Comparison of ENCODE assay signal across 23 mouse cellular contexts in the genomic region with DNA sequence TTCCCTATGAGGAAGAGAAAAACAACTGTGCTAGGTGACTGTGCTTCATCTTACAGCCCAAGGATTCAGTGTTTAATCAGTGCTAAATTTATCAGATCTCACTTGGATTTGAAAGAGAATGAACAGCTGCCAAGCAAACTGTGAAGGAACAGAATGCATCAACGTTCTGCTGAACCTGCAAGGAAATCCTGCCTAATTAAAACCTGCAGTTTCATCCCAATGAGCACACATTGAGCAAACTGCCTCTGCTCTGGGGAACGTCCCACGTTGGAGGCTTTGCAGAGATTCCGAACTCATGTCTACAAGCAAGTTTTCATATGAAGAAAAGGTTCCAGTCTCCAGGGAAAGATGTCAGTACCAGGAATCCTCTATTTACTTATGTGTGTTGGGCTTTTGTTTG.
DNase-seq lines count a peak whose midpoint lies in the region; ATAC-seq lines count a peak whose summit lies in the region.
"Had no signal": no experiment of that assay in that cellular context is flagged by ENCODE, and none has a peak within 500 bp of the region (broad histone marks: within the 10 kb centered on the region; RNA-seq: fewer than 3 reads in every experiment).

No protein-coding gene starts in this region.

- no peak overlapping the region for H3K9ac ChIP-seq in forebrain, embryonic 14.5 days (ENCODE audit: low read length)
- H3K9ac ChIP-seq: embryonic facial prominence, embryonic 13.5 days; hindbrain, embryonic 12.5 days; limb, embryonic 12.5 days; liver, embryonic 12.5 days; neural tube, embryonic 13.5 days had no signal

- H3K4me1 ChIP-seq in forebrain, embryonic 14.5 days (ENCODE audit: control insufficient read depth, insufficient read depth, low read length), result no peaks in the 10 kb centered on the region
- no peaks in the 10 kb centered on the region for H3K4me1 ChIP-seq in forebrain, embryonic 10.5 days
- H3K4me1 ChIP-seq: heart, embryonic 10.5 days; hindbrain, embryonic 12.5 days; limb, embryonic 12.5 days; liver, embryonic 12.5 days; megakaryocyte, embryonic 14.5 days; neural tube, embryonic 13.5 days had no signal

- no peak overlapping the region for H3K4me3 ChIP-seq in forebrain, embryonic 14.5 days (ENCODE audit: low read depth, low read length)
- no peak overlapping the region for H3K4me3 ChIP-seq in forebrain, embryonic 10.5 days
- H3K4me3 ChIP-seq: embryonic facial prominence, embryonic 13.5 days; heart, embryonic 10.5 days; hindbrain, embryonic 12.5 days; limb, embryonic 12.5 days; liver, embryonic 12.5 days; megakaryocyte, embryonic 14.5 days; neural tube, embryonic 13.5 days had no signal

- H3K9me3 ChIP-seq in forebrain, embryonic 14.5 days (replicated peaks; ENCODE audit: control insufficient read depth, low read length), result no peaks in the 10 kb centered on the region
- no peaks in the 10 kb centered on the region for H3K9me3 ChIP-seq in forebrain, embryonic 10.5 days
- H3K9me3 ChIP-seq: embryonic facial prominence, embryonic 13.5 days; heart, embryonic 10.5 days; hindbrain, embryonic 12.5 days; limb, embryonic 12.5 days; liver, embryonic 12.5 days; neural tube, embryonic 13.5 days had no signal

- no peaks in the 10 kb centered on the region for H3K36me3 ChIP-seq in forebrain, embryonic 14.5 days (ENCODE audit: control insufficient read depth, insufficient read depth, low read length)
- no peaks in the 10 kb centered on the region for H3K36me3 ChIP-seq in forebrain, embryonic 10.5 days (replicated peaks)
- H3K36me3 ChIP-seq: embryonic facial prominence, embryonic 13.5 days; heart, embryonic 10.5 days; hindbrain, embryonic 12.5 days; limb, embryonic 12.5 days; liver, embryonic 12.5 days; neural tube, embryonic 13.5 days had no signal

- H3K27ac ChIP-seq in forebrain, embryonic 14.5 days (ENCODE audit: low read depth, low read length), result no peak overlapping the region
- H3K27ac ChIP-seq in forebrain, embryonic 10.5 days, result no peak overlapping the region
- H3K27ac ChIP-seq: embryonic facial prominence, embryonic 13.5 days; heart, embryonic 10.5 days; hindbrain, embryonic 12.5 days; limb, embryonic 12.5 days; liver, embryonic 12.5 days; neural tube, embryonic 13.5 days had no signal

- no peak overlapping the region for H3K4me2 ChIP-seq in forebrain, embryonic 14.5 days (ENCODE audit: low read length)
- H3K4me2 ChIP-seq: embryonic facial prominence, embryonic 13.5 days; hindbrain, embryonic 12.5 days; limb, embryonic 12.5 days; liver, embryonic 12.5 days; neural tube, embryonic 13.5 days had no signal

- WGBS in forebrain, embryonic 14.5 days, result 65% methylated on average over 4 of the region's 4 CpGs
- 79% methylated on average over 4 of the region's 4 CpGs for WGBS in forebrain, embryonic 10.5 days

- no peaks in the 10 kb centered on the region for H3K27me3 ChIP-seq in forebrain, embryonic 14.5 days (replicated peaks; ENCODE audit: control insufficient read depth, insufficient read depth, low read length)
- H3K27me3 ChIP-seq in forebrain, embryonic 10.5 days (ENCODE audit: poor library complexity, severe bottlenecking), result no peaks in the 10 kb centered on the region
- H3K27me3 ChIP-seq: CH12.LX; embryonic facial prominence, embryonic 13.5 days; hindbrain, embryonic 12.5 days; limb, embryonic 12.5 days; liver, embryonic 12.5 days; megakaryocyte, embryonic 14.5 days; neural tube, embryonic 13.5 days had no signal

- peak; percentile 14 for DNase-seq in forebrain, embryonic 14.5 days (ENCODE audit: low spot score)
- no peak for DNase-seq in forebrain, embryonic 10.5 days (ENCODE audit: extremely low spot score, low spot score)
- DNase-seq in layer of hippocampus, adult 11-12 months (ENCODE audit: low spot score), result peak; percentile 7
- DNase-seq in layer of hippocampus, postnatal 36 days, result no peak
- DNase-seq in right cerebral cortex, adult 2 months (ENCODE audit: low spot score in 2 of 2), result peak; percentile 9 to 21
- no peak for DNase-seq in right cerebral cortex, postnatal 25 days
- no peak for DNase-seq in testis, postnatal 14 days (ENCODE audit: low spot score)
- DNase-seq: adrenal gland, postnatal 14 days; gastrocnemius, postnatal 36 days; kidney, adult 2 months; kidney, postnatal 10 days; lung, adult 2 months; midbrain, embryonic 14.5 days; thymus, postnatal 4 days had no signal

- ATAC-seq in forebrain, embryonic 14.5 days, result no peak
- ATAC-seq: inflammation-experienced regulatory T-cells, adult 6 months; liver, embryonic 12.5 days had no signal

Comparison
In these comparisons a context has a peak if more than half of its experiments do, and no peak if none do; other contexts are left out.
1. DNase-seq: peak in forebrain, embryonic 14.5 days (single experiment), layer of hippocampus, adult 11-12 months (single experiment) and right cerebral cortex, adult 2 months (2 of 2); none in forebrain, embryonic 10.5 days (single experiment), layer of hippocampus, postnatal 36 days (0 of 2), right cerebral cortex, postnatal 25 days (single experiment) and testis, postnatal 14 days (single experiment).